Mouse (Mus musculus): ENCODE data around the gene Pacrg.
A peak's percentile ranks its signal among the peaks of the same experiment; 100 is the strongest.

Pacrg gene

DNA sequence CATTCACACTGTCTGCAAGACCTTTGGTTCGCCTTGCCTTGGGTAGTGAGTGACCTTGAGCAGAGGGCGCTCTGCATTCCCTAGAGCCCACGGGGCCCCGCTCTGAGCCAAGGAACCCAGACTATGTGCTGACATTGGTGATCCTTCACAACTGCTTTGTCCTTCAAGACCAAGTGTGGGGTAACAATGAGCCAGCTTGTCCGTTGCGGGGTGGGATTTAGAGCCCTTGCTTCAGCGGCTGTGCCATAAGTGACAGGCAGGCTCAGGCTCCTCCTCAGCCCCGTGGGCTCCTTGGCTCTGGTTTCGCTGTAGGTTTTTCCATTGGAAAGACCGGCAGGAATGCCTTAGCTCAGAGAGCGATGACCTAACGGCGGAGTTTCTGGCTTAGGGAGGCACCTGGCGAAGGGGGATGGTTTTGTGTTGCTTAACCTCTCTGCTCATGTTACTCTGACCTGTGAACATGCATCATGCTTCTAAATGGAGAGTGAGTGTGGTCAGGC is 390.3 kb downstream of the Pacrg start:
- DNase-seq = no peak

DNA sequence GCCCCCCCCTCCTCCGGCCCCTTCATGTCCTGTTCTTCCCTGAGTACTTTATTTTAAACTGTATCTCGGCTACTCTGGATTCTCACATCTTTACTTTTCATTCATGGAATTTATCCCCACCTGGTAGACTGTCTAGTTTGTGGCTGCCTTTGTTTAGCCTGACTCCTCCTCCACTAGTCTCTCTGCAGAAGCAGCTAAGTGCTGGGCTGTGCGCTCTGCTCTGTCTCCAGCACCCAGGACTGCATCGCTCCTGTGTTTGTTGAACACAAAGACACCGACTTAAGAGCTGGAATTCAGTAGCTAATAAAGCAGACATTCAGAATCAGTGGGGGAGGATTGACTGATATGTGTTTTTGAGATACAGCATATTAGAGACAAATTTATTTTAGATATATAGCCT is 391.7 kb downstream of the Pacrg start:
- DNase-seq = no peak

DNA sequence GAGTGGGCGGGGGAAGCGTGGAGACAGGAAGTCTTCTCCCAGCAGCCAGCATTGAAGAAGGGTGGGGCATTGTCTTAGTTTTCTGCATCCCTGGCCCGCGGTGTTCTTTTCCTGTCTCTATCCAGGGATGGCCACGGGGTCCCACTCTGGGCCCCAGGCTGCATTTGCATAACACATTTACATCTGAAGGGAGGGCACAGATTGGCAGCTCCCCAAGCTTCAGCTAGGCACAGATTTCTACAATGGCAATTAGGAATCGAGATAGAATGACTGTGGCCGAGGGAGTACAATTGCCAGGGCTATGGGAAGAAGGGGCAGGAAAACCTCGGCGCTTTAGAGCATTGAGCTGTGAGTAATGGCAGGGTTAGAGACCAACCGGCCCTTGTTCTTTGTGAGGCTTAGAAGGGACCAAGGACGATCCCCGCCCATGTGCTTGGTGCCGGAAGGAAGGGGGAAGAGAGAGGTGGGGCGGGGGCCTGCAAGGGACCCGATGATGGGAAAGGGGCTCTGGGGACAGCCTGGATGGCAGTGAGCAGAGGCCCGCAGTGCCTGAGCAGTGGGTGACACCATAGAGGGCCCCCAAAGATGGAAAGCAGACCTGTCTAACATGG is 398.5 kb downstream of the Pacrg start:
- peak in 1 of 2 experiments; percentile 7 for DNase-seq

DNA sequence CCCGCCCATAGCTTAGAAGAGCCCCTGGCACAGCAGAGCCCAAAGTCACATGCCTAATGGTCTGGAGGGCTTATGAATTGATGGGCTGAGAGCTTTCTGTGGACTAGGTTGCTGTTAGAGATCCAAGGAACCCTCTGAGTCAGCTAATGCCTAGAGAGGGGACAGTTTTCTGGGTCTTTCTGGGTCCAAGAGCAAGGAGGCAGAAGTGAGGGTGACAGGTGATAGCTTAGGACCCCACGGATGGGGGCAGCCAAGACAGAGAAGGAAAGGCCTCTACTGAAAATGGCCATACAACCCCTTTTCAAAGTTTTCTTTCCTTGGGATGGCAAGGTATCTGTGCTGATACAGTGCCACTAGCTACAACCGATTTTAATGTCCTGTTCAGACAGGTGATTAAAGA is 399.1 kb downstream of the Pacrg start:
- DNase-seq = no peak

DNA sequence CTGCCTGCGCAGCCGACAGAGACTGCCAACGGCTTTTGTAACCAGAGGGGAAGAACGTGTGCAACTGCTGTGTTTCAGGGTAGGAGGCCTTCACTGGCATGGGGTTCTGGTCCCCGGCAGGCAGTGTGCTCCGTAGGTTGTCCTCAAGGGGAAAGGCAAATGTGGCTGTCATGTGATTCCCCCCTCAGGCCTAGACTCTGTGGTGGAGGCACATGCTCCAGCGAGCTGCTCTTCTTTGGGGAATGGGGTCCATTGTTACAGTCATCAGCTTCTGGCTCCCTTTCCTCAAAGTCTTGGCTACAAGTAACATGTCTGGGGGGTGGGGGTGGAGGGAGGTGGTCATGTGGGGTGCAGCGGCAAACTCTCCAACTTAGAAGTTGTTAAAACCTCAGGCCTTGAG is 400.3 kb downstream of the Pacrg start:
- DNase-seq = no peak

DNA sequence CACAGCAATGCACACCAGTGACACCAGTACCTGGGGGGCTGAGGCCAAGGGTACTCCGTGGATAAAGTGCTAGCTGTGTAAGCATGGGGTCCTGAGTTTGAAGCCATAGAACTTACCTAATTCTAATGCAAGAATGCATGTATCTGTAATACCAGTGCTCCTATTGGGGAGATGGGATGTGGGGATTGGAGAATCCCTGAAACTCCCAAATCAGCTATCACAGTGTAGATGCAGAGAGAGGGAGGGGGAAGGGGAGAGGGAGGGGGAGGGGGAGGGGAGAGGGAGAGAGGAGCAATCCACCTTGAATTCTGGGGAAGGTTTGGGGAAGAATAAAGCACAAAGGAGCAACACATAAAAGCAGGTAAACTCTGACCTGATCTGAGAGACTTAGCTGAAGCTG is 405.2 kb downstream of the Pacrg start:
- no peak for DNase-seq

DNA sequence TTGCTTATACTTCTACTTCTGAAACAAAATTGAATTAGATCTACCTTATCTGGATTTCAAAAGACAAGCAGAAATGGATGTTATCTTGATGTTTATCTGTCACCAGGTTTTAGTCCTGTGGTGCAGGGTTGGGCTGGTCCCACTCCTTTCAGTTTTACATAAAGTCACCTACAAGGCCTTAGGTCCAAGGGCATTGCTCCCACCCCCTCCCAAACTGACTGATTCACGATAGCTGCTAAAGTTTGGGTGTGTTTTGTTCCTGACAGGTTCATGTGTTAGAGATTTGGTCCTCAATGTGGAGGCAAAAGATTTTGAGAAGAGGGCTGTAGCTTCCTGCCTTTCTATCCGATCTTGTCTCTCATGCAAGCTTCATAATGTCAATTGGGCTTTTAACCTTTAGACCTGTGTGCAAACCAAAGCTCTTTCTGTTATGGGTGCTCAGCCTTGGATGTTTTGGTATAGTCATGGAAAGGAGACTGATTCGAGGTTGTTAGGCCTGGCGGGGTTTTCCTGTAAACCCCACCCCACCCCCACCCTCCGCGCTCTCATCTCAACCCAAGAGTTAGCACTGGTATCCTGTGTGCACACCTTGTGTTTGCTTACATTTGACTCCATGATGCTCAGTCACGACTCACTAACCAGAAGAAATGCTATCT is 407.5 kb downstream of the Pacrg start:
- no peak for DNase-seq

DNA sequence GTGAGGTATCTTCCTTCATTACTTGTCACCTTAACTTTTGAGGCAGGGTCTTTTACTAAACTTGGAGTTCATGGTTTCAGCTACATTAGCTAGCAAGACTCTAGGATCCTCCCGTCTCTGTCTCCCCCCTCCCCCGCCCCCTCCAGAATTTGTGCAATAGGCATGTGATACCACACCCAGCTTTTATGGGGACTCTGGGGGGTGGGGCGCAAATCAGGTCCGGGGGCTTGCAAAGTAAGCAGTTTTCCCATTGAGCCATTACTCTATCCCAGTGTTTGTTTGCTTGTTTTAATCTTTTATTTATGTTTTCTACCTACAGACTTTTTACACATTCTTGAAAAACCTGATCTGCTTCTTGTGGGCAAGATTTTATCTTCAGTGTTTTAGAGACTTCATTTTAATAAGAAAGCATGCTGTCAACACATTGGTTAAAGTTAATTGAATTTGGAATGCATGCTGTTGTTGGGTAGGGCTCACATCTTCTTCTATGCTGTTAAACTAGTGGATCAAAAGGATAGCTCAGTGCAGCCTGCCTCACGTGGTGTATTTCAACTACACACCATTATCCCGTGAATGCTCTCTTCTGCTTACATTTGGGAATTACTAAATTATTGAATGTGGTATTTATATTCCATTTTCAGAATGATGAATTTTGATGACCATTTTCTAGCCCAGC is 408.1 kb downstream of the Pacrg start:
- no peak for DNase-seq

DNA sequence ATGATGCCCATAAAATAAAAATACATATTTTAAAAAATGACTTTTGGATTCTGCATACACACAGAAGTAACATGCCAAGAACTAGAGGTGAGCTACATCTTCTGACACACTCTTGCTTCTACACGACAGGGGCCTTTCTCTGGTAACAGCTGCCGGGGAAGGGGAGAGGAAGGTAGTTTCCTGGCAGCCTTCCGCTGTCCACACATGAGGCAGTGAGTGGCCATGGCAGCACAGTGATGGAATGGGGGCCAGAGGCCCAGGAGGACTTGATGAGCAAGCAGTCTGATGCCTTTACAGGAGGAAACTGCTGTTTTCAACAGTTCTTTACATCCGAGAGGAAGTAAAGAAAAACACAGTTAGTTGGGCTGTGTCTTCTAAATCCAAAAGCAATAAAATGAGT is 409.3 kb downstream of the Pacrg start:
- DNase-seq = no peak

DNA sequence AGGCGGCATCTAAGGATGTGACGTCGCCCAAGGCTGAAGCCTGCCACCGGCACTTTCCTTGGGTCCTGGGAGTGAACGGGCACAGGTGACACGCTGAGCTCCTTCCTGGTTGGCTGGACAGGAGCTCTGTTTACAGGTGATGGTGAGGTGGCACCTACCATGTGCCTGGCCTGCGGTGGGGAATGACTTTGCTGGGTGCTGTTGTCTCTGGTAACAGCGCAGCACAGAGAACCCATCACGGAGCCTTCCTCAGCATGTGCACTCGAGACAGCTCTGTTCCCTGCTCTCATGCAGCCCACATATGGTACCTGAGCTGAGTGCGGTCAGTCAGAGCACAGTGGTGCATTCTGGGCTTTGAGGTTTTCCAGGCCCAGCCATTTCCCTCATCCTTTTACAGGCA is 410.7 kb downstream of the Pacrg start:
- DNase-seq = no peak

DNA sequence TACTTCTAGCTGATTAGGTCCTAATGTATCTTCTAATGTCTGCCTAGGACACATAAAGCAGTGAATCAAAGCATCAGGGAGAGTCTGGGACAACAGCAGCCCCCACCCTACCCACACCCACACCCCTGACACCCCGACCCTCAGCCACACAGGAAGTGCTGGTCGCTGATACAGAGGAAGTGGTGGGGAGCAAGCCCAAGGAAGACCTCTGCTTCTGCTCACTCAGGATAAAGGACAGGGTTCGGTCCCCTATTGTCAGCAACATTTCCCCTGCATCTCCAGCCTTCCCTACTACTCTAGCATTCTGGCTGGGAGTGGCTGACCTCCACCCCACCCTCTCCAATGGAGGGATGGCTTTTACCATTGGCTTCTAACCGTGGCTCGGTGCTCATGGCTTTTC is 414.8 kb downstream of the Pacrg start:
- DNase-seq = no peak

DNA sequence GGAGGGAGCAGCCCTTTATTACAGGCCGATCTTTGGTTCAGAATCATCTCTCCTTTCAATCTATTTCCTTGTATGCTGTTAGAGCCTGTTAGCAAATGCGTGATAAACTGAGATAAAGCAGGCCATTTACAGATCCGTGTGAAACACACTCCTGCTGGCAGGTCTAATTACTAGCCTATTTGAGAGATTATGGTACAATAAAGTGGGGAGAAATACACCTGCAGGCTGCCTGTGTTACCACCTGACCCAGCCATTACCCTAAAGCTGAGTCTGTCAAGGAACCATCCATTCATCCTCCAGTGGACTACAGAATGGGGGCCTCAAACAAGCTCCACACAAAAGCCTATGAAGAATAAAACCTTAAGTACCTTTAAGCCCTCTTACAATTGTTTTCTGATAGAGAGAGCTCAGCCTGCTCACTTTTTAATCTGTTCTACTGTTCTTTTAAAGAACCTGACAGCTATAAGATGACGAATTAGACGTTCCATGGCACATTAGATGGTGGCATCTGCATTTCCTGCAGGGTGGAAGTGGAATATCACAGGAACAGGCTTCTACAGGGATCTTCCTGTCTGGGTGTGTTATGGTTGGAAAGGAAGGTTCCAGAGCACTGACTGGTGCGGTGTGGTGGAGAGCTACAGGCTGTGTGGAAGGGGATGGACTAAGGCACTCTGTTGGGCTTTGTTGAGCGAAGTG is 422.4 kb downstream of the Pacrg start:
- DNase-seq = no peak

DNA sequence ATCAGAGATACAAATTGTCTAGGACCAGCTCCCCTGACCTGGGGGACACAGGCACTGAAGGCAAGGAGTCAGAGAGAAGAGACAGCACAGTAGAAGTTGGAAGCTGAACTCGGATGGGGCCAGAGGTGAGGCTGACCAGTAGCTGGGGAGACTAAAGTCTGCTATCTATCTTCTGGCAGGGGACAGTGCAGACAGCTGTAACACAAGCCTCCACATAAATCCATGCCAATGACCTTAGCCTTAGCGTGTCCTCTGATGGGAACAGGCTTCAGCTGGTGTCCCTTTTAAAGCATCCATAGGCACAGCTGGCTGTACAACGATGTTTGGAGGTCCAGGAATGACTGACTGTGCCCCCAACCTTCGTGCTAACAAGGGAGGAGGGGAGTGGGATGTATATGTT is 423.1 kb downstream of the Pacrg start:
- DNase-seq = no peak

DNA sequence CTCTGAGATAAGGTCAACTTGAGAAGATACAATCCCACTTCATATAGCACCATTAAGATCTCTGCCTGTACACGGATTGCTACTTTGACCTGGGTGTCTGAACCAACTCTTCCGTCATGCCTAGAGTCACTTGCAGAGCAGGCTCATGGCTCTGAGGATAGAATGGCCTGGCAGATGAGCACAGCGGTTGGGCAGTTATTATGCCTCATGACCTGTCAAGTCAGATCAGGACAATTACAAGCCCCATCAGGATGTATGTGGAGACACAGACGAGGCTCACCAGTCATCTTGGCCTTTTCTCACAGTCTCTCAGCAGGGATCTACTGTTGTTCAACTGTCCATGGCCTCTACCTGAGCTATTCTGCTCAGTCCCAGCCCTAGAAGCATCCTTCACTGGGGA is 424.0 kb downstream of the Pacrg start:
- DNase-seq = no peak

DNA sequence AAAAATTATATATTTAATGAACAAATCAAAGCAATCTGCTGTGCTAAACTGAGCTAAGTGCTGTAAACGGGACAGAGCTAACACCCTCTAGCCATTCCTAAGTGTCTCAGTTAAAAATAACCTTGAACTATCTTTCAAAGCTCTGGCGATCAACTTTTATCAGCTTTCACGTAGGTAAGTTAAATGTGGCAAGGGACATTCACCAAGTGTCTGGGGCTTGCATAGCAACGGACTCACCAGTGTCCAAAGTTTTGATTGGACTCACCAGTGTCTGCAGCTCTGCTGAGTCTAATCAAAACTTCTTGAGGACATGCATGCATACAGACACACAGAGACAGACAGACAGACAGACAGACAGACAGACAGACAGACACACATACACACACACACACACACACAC is 425.7 kb downstream of the Pacrg start:
- no peak for DNase-seq

DNA sequence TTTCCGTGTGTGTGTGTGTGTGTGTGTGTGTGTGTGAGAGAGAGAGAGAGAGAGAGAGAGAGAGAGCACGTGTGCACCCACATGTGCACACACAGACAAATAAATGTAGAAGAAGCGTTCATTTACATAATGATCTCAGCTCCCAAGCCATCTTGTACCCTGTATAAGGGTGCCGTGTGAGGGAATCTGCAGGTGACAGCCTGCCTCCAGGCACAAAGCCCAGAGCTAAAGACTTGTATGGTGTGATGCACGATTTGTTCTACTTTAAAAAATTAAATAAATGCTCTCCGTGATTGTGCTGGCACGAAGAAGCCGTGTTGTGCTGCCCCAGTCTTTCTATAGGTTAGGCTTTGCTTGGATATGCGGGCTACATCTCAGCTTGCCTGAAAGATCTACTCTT is 426.2 kb downstream of the Pacrg start:
- DNase-seq = no peak

DNA sequence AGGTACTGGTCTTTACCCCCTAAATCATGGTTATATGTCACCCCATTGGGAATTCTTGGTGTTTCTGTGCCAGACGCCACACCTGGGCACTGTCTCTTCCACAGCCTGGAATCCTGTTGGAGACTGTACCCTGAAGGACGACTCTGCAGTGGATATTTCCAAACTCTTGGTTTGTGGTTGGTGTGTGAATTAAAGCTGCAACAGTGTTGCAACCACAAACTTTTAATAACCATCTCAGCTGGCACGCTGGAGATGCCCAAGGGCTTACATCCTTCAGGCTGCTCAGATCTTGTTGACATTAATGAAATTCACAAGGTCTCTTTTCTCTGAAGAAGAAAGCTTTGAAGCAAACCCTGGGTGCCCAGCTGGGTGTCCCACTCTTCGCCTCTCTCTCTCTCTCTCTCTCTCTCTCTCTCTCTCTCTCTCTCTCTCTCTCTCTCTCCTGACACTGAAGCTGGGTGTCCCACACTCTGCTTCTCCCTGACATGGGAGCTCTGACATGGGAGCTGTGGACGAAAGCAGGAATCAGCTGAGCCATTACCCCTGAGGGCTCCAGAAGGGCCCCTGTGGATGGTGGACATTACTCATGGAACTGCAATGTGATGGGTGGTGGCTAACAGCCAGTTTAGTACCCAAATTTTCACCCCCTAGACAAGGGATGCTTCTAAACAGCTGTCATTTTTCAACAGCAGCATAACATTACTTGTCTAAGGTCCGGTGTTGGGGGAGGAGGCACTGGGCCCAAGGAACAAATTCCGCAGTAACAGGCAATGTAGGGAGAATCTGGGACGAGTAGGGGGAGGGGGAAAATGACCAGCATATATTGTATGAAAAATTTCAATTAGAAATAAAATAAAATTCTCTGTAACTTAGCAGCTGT is 429.3 kb downstream of the Pacrg start:
- no peak for DNase-seq

DNA sequence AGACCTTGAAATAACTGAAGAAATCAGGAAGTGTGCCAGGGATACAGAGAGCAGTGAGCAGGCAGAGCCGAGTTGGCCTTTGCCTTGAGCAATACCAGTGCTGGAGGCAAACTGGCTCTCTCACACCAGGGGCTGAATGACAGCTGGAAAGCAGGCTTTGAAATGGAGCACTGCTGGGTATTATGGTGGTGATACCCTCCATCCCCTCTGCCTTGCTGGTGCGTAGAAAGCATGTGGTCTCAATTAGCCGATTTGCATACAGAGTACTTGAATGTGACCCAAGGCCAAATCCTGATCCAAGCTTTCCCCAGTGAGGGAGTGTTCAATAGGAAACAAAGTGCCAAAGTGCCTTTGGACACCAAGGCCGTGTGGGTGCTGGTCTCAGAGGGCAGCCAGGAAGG is 431.4 kb downstream of the Pacrg start:
- no peak for DNase-seq

DNA sequence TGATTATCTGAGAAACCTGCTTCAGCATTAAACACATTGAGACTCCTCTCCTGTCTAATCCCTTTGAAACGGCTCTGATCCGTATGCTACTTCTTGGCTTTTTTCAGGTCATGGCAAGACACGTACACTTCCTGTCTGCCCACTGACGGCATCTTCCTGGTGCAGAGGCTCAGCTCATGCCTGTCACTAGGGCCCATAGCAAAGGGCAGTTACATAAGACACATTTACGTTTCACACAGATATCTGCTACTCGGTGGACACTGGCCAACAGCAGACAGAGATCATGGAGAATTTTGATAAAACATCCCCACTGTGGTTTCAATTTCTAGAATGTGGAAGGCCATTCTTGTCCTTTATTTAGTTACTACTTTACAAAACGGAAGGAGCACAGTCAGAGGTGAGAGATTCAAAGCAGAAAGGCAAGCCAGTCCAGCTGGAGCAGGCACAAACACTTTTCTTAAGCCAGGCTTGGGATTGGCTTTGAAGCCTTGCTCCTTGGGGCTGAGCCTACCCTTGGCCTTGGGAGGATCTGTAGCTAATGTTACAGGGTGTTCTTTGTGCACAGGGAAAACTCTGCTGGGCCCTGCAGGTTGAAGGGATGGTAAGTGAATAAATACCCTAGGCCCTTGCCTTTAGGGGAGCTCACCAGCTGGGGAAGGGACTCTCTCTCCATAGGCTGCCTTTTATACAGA is 432.9 kb downstream of the Pacrg start:
- DNase-seq = no peak

DNA sequence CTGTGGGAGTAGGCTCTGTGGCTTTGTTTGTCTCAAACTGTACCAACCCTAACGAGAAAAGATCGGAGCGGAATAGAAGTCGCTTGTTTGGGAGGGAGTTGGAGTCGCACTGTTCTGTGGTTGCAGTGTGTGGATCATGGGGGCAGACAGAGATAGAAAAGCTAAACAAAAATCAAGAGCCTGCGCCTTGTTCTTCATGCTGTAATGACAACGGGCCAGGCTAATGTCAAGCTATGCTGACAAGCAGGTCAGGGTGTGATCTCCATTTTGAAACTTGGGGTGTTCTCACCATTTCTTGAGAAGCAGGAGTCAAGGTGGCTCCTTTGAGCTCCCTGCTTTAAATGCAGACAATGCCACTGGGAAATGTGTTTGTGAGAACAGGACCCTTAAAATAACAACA is 433.8 kb downstream of the Pacrg start:
- DNase-seq = no peak

DNA sequence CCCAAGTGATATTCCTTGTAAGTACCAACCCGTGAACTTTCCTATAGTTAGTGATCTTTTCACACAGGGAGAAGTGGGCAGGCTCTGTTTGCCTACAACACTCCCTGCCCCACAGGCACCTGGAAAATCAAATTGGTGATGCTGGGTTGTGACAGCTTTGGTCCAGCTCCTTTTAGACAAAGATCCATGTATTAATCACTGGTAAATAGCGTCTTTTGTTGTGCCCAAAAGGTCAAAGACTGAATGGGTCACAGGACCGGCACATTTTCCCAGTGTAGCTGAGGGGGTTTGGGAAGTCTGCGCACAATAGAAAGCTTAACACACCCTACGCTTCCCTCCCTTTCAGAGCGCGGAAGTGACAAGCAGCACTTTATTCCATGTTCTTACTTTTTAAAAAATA is 434.2 kb downstream of the Pacrg start:
- no peak for DNase-seq

DNA sequence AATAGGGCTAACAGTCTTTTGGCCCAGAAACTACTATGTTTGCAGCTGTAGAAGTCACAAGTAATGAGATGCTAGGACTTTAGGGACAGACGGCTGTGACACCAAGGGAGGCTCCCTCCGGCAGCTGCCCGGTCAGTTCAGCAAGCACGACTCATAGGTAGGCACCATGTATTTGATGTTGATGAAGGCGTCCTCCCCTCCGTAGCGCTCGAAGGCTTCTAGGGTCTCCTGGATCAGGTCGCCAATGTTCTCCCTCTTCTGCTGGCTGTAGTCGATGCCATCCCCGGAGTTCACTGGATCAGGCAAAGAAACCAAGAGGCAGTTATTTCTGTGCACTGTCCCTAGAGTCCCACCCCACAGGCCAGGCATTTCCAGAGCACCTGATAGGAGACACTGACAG is 436.9 kb downstream of the Pacrg start:
- DNase-seq = no peak

All from lung, adult 18-20 months (tissue).